Comparison of ENCODE assay signal across 17 mouse cellular contexts in the genomic region with DNA sequence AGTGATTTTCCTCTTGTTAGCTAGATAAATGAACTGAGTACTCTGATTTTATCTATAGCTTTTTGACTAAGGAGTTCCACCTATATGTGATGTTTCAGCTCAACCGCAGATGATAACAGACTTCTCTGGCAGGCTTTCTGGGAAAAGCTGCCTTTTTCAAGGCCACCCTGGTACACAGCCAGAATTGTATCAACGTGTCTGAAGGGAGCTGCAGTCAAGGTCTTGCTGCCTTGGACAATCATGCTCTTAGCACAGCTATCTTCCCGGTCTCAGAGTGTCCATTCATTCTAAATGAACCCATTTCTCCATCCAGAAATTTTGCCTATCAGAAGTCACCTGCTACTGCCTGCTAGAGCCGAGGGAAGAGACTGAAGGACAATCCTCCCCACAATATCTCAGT. TPM values are rescaled to one million over a fixed set of nuclear protein-coding genes. Genes with fewer than 3 reads are reported as not detected.
DNase-seq lines count a peak whose midpoint lies in the region; ATAC-seq and TF ChIP-seq lines count a peak whose summit lies in the region.
"Had no signal": no experiment of that assay in that cellular context is flagged by ENCODE, and none has a peak within 500 bp of the region (broad histone marks: within the 10 kb centered on the region; RNA-seq: fewer than 3 reads in every experiment).

No protein-coding gene starts in this region.

- no peaks in the 10 kb centered on the region for H3K9me3 ChIP-seq in heart, postnatal 0 days (replicated peaks; ENCODE audit: control insufficient read depth, low read length)
- H3K9me3 ChIP-seq: embryonic facial prominence, embryonic 10.5 days; limb, embryonic 12.5 days; lung, embryonic 15.5 days; neural tube, embryonic 15.5 days had no signal

- peak overlapping the region; percentile 41 for H3K27ac ChIP-seq in heart, postnatal 0 days (ENCODE audit: low read depth)
- H3K27ac ChIP-seq: embryonic facial prominence, embryonic 10.5 days; left cerebral cortex, adult 2 months; limb, embryonic 12.5 days; lung, embryonic 15.5 days; neural tube, embryonic 15.5 days had no signal

- no peaks in the 10 kb centered on the region for H3K27me3 ChIP-seq in heart, postnatal 0 days (ENCODE audit: control insufficient read depth, insufficient read depth, low read length)
- H3K27me3 ChIP-seq: limb, embryonic 12.5 days; lung, embryonic 15.5 days; neural tube, embryonic 15.5 days had no signal

- TF ChIP-seq EP300 in heart, postnatal 0 days (IDR thresholded peaks at IDR 0.05; ENCODE audit: low read depth), result no peak

- H3K9ac ChIP-seq in heart, postnatal 0 days (replicated peaks; ENCODE audit: low read depth, low read length), result no peak overlapping the region
- H3K9ac ChIP-seq: limb, embryonic 12.5 days; lung, embryonic 15.5 days; neural tube, embryonic 15.5 days had no signal

- no peaks in the 10 kb centered on the region for H3K36me3 ChIP-seq in heart, postnatal 0 days (replicated peaks; ENCODE audit: control insufficient read depth, insufficient read depth, low read length)
- H3K36me3 ChIP-seq: embryonic facial prominence, embryonic 10.5 days; limb, embryonic 12.5 days; lung, embryonic 15.5 days; neural tube, embryonic 15.5 days had no signal

- no peak for ATAC-seq in heart, postnatal 0 days (ENCODE audit: insufficient read depth, low read depth)

- TF ChIP-seq CTCF in heart, postnatal 0 days (IDR thresholded peaks at IDR 0.05; ENCODE audit: low read depth), result no peak

- no peak overlapping the region for H3K4me3 ChIP-seq in heart, postnatal 0 days (ENCODE audit: low read depth, low read length)
- H3K4me3 ChIP-seq: embryonic facial prominence, embryonic 10.5 days; left cerebral cortex, adult 2 months; limb, embryonic 12.5 days; lung, embryonic 15.5 days; neural tube, embryonic 15.5 days had no signal

- WGBS in heart, postnatal 0 days, result 31% methylated on average over 4 of the region's 4 CpGs

- H3K4me1 ChIP-seq in heart, postnatal 0 days (ENCODE audit: control insufficient read depth, insufficient read depth), result 0 out of 2 replicates have a peak, but pooled peaks cover 10% of the 10 kb centered on the region
- H3K4me1 ChIP-seq: limb, embryonic 12.5 days; lung, embryonic 15.5 days; neural tube, embryonic 15.5 days had no signal

- H3K4me2 ChIP-seq in heart, postnatal 0 days (ENCODE audit: low read depth, low read length), result no peak overlapping the region
- H3K4me2 ChIP-seq: limb, embryonic 12.5 days; lung, embryonic 15.5 days; neural tube, embryonic 15.5 days had no signal

- DNase-seq in cerebellum, postnatal 10 days, result peak; percentile 25 to 36
- DNase-seq in cerebellum, adult 9-11 months, result no peak
- DNase-seq in heart, postnatal 0 days (ENCODE audit: low spot score), result no peak
- no peak for DNase-seq in heart, adult 9 months (ENCODE audit: low spot score in 2 of 2)
- peak; percentile 43 for DNase-seq in lung, postnatal 10 days
- no peak for DNase-seq in lung, postnatal 25 days (ENCODE audit: low spot score)
- DNase-seq in heart, postnatal 4 days, result peak; percentile 18
- no peak for DNase-seq in spleen, postnatal 14 days (ENCODE audit: low spot score in 2 of 2)
- DNase-seq: cerebellum, adult 2 months; kidney, adult 18-20 months; right cerebral cortex, postnatal 14 days had no signal

RNA-seq across cellular contexts. Expression of a gene that starts 16.9 kb away (rescaled TPM):
- total RNA-seq in heart, postnatal 0 days (2014; rRNA removed; ENCODE audit: low replicate concordance), result 5.7 and 19.0 TPM in 2 replicates
- 9.3 and 10.3 TPM in 2 replicates for polyA plus RNA-seq in heart, postnatal 0 days (2015; fragmentation: Nextera tagmentation; extraction: Ambion mirVana)
- 10 to 100 TPM; 11.3 to 14.4 TPM for total RNA-seq in heart, postnatal 4 days (2021)

RNA-seq across cellular contexts. Expression of a gene that starts 35.9 kb away (rescaled TPM):
- total RNA-seq in heart, postnatal 0 days (2014; rRNA removed; ENCODE audit: low replicate concordance), result 0.73 and 1.5 TPM in 2 replicates
- polyA plus RNA-seq in heart, postnatal 0 days (2015; fragmentation: Nextera tagmentation; extraction: Ambion mirVana), result 0.27 and 0.30 TPM in 2 replicates
- 1 to 10 TPM; 1.0 to 1.2 TPM for total RNA-seq in heart, postnatal 4 days (2021)
- polyA plus RNA-seq: thymus, postnatal 0 days had no signal

RNA-seq across cellular contexts. Expression of a gene that starts 46.2 kb away (rescaled TPM):
- total RNA-seq in heart, postnatal 0 days (2014; rRNA removed; ENCODE audit: low replicate concordance), result 2,529 and 2,768 TPM in 2 replicates
- polyA plus RNA-seq in heart, postnatal 0 days (2015; fragmentation: Nextera tagmentation; extraction: Ambion mirVana), result 696 and 707 TPM in 2 replicates
- total RNA-seq in heart, postnatal 4 days (2021), result 1,000 to 10,000 TPM; 1,329 to 1,381 TPM

Comparison
In these comparisons a context has a peak if more than half of its experiments do, and no peak if none do; other contexts are left out.
1. DNase-seq: peak in cerebellum, postnatal 10 days (2 of 2), lung, postnatal 10 days (single experiment) and heart, postnatal 4 days (single experiment); none in cerebellum, adult 9-11 months (single experiment), heart, postnatal 0 days (single experiment), heart, adult 9 months (0 of 2), lung, postnatal 25 days (single experiment) and spleen, postnatal 14 days (0 of 2).